Mouse (Mus musculus) midbrain, embryonic 11.5 days (tissue): ENCODE results near the gene Gba2. TPM values are rescaled to one million over a fixed set of nuclear protein-coding genes. Genes with fewer than 3 reads are reported as not detected.

Source experiments
- ATAC-seq: fragments of 200-750 bp; cut with Nextera tagmentation; 2 replicates; pipeline ENCODE4 v1.8.0; 2017; ENCODE audit warnings: moderate TSS enrichment, moderate library complexity; ENCODE audit not compliant: low FRiP score
- DNase-seq: peaks from one replicate; pipeline ENCODE4 v3.0.0; 2015; ENCODE audit warnings: low spot score; ENCODE audit errors: missing footprints
- H3K27ac ChIP-seq: fragments of 300-500 bp; sonication (generic); 2 replicates; pipeline ENCODE4 v1.5.1; 2014; ENCODE audit warnings: low read depth, low read length
- H3K27me3 ChIP-seq: fragments of 300-500 bp; sonication (generic); 2 replicates; pipeline ENCODE4 v1.6.1; 2014; ENCODE audit warnings: mild to moderate bottlenecking, low read length, moderate library complexity, mixed read lengths; ENCODE audit not compliant: control insufficient read depth, insufficient read depth
- H3K36me3 ChIP-seq: fragments of 300-500 bp; sonication (generic); 2 replicates; pipeline ENCODE4 v1.6.1; 2014; ENCODE audit warnings: mild to moderate bottlenecking, low read length, moderate library complexity, mixed read lengths; ENCODE audit not compliant: control insufficient read depth, insufficient read depth
- H3K4me1 ChIP-seq: fragments of 300-500 bp; sonication (generic); 2 replicates; pipeline ENCODE4 v1.6.1; 2014; ENCODE audit warnings: low read length; ENCODE audit not compliant: control insufficient read depth, insufficient read depth
- H3K4me2 ChIP-seq: fragments of 300-500 bp; sonication (generic); 2 replicates; pipeline ENCODE4 v1.6.1; 2014; ENCODE audit warnings: mild to moderate bottlenecking, moderate library complexity
- H3K4me3 ChIP-seq: fragments of 300-500 bp; sonication (generic); 2 replicates; pipeline ENCODE4 v1.5.1; 2014; ENCODE audit warnings: low read depth, low read length
- H3K9ac ChIP-seq: fragments of 300-500 bp; sonication (generic); 2 replicates; pipeline ENCODE4 v1.6.1; 2014; ENCODE audit warnings: low read length
- H3K9me3 ChIP-seq: fragments of 300-500 bp; sonication (generic); 2 replicates; pipeline ENCODE4 v1.6.1; 2016; ENCODE audit warnings: low read length; ENCODE audit not compliant: control insufficient read depth
- WGBS: fragments of 180-500 bp; shearing (Covaris S2); extraction: QIAGEN DNeasy Blood & Tissue Kit; methylation state at CpG from one replicate; pipeline ENCODE4 v1.1.7; 2014; 5-methylcytosine and 5-hydroxymethylcytosine counted together
- polyA plus RNA-seq: library from polyadenylated mRNA; unstranded; fragments of >200 nt; fragmentation: Nextera tagmentation; extraction: Ambion mirVana; gene quantifications from 2 replicates; pipeline ENCODE4 v1.2.1, GENCODE M21; 2014

The Gba2 gene
- polyA plus RNA-seq, 1 experiment from 2014 or later: 26.1 TPM

- H3K4me3 ChIP-seq: no peak overlapping the region
- 93% methylated on average over 12 of the region's 12 CpGs for WGBS
- no peak overlapping the region for H3K27ac ChIP-seq
- H3K4me2 ChIP-seq: no peak overlapping the region
- no peak for DNase-seq
- no peaks in the 10 kb centered on the region for H3K9me3 ChIP-seq
- H3K9ac ChIP-seq: no peak overlapping the region
- H3K36me3 ChIP-seq: peaks cover 53% of the 10 kb centered on the region
- no peak for ATAC-seq
- H3K4me1 ChIP-seq: no peaks in the 10 kb centered on the region
- H3K27me3 ChIP-seq: no peaks in the 10 kb centered on the region
Measured at GRCm38 (mm10) chr4:43549055-43549454, 29.6 kb downstream of the Gba2 start.

GRCm38 (mm10) chr4:43547160-43547559, 31.5 kb downstream of the Gba2 start:
- H3K4me2 ChIP-seq: no peak overlapping the region
- H3K4me1 ChIP-seq: no peaks in the 10 kb centered on the region
- ATAC-seq (no peak), DNase-seq (no peak)
- no peak overlapping the region for H3K27ac ChIP-seq
- WGBS: 89% methylated on average over 8 of the region's 8 CpGs
- H3K36me3 ChIP-seq: peaks cover 45% of the 10 kb centered on the region
- no peak overlapping the region for H3K4me3 ChIP-seq
- H3K9me3 ChIP-seq: no peaks in the 10 kb centered on the region
- H3K27me3 ChIP-seq: no peaks in the 10 kb centered on the region
- no peak overlapping the region for H3K9ac ChIP-seq

GRCm38 (mm10) chr4:43546375-43547047, 32.2 kb downstream of the Gba2 start:
- no peaks in the 10 kb centered on the region for H3K4me1 ChIP-seq
- H3K36me3 ChIP-seq: peaks cover 43% of the 10 kb centered on the region
- H3K4me2 ChIP-seq: no peak overlapping the region
- H3K9me3 ChIP-seq: no peaks in the 10 kb centered on the region
- WGBS: 92% methylated on average over 12 of the region's 12 CpGs
- H3K4me3 ChIP-seq: no peak overlapping the region
- ATAC-seq: no peak
- DNase-seq: no peak
- no peaks in the 10 kb centered on the region for H3K27me3 ChIP-seq
- no peak overlapping the region for H3K27ac ChIP-seq
- no peak overlapping the region for H3K9ac ChIP-seq

DNA sequence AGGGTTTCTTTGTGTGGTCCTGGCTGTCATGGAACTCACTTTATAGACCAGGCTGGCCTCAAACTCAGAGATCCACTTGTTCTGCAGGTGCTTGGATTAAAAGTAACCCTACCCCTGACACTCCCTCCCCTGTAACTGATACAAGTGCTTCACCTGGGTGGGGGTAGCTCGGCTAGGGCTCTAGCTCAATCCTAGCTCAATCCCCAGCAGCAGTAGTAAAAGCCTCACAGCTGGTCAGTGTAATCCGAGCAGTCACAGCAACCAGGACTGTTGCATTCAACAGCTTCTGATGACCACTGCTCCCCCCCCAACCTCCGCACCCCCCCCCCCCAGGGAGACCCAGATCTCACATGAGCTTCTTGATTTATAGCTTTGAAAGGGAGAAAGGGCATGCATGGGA, 36.6 kb downstream of the Gba2 start:
- 73% methylated on average over 3 of the region's 3 CpGs for WGBS
- ATAC-seq: no peak
- Histone ChIP-seq H3K4me3 (no peak overlapping the region), H3K4me2 (no peak overlapping the region), H3K27me3 (no peaks in the 10 kb centered on the region), H3K9me3 (no peaks in the 10 kb centered on the region), H3K36me3 (peaks cover 41% of the 10 kb centered on the region), H3K4me1 (no peaks in the 10 kb centered on the region), H3K27ac (no peak overlapping the region), H3K9ac (no peak overlapping the region)
- no peak for DNase-seq

- Histone ChIP-seq H3K27me3 (no peaks in the 10 kb centered on the region), H3K4me2 (no peak overlapping the region), H3K36me3 (peaks cover 45% of the 10 kb centered on the region), H3K9ac (no peak overlapping the region), H3K27ac (no peak overlapping the region), H3K4me1 (no peaks in the 10 kb centered on the region), H3K4me3 (no peak overlapping the region), H3K9me3 (no peaks in the 10 kb centered on the region)
- DNase-seq (no peak), ATAC-seq (no peak)
- 97% methylated on average over 9 of the region's 9 CpGs for WGBS
Measured at GRCm38 (mm10) chr4:43536031-43536430, 42.6 kb downstream of the Gba2 start.

GRCm38 (mm10) chr4:43535628-43536027, 43.0 kb downstream of the Gba2 start:
- H3K27me3 ChIP-seq: no peaks in the 10 kb centered on the region
- H3K36me3 ChIP-seq: peaks cover 45% of the 10 kb centered on the region
- no peaks in the 10 kb centered on the region for H3K4me1 ChIP-seq
- no peak overlapping the region for H3K9ac ChIP-seq
- 97% methylated on average over 8 of the region's 8 CpGs for WGBS
- no peak for ATAC-seq
- no peak overlapping the region for H3K4me2 ChIP-seq
- H3K4me3 ChIP-seq: no peak overlapping the region
- H3K9me3 ChIP-seq: no peaks in the 10 kb centered on the region
- no peak overlapping the region for H3K27ac ChIP-seq
- DNase-seq: no peak

DNA sequence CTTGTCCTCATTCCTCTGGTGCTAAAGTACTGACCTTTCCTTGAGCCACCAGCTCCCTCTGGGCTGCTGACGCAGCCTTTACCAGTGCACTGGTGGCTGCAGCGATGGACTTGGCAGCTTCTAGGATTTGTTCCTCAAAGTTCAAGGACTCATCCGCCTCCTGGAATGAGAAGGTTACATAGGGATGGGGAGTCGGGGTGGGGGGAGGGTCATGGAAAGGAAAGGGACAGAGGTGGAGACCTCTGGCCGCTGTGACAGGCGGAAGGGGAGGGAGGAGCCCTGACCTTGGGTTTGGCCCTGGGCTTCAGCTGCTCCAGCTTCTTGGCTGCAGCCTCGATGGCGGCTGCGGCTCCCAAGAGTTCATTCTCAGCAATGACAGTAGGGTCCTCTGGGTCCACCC, 45.4 kb downstream of the Gba2 start:
- Histone ChIP-seq H3K27ac (no peak overlapping the region), H3K36me3 (peaks cover 30% of the 10 kb centered on the region), H3K9ac (no peak overlapping the region), H3K27me3 (no peaks in the 10 kb centered on the region), H3K9me3 (no peaks in the 10 kb centered on the region), H3K4me2 (no peak overlapping the region), H3K4me1 (no peaks in the 10 kb centered on the region), H3K4me3 (no peak overlapping the region)
- 95% methylated on average over 9 of the region's 9 CpGs for WGBS
- ATAC-seq: no peak
- DNase-seq: no peak

GRCm38 (mm10) chr4:43530581-43530980, 48.1 kb downstream of the Gba2 start:
- no peak overlapping the region for H3K9ac ChIP-seq
- no peaks in the 10 kb centered on the region for H3K4me1 ChIP-seq
- H3K27ac ChIP-seq: no peak overlapping the region
- peaks cover 2% of the 10 kb centered on the region; the same call in 1 of the 2 replicates for H3K27me3 ChIP-seq
- DNase-seq (peak; percentile 93), ATAC-seq (no peak)
- H3K9me3 ChIP-seq: no peaks in the 10 kb centered on the region
- WGBS: 27% methylated on average over 7 of the region's 7 CpGs
- H3K36me3 ChIP-seq: peaks cover 15% of the 10 kb centered on the region
- H3K4me2 ChIP-seq: no peak overlapping the region
- no peak overlapping the region for H3K4me3 ChIP-seq

DNA sequence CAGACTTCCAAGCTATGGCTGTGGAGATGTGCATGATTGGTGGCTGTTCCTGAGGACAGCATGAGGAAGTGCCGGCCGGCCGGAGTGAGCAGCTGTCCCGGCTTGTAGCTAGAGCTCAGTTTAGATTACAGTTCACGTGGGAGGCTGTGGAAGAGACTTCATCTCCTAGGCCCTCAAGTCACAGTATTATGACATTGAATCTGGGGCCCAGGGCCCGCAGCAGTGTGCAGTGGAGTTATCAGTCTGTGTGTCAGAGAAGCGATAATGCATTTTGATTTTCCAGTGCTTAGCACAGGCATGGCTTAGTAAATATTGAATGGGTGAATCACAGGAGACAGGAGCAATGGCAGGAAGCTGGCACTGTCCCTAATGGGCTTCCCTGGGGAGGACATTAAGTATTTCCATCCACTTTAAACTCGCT, 48.6 kb downstream of the Gba2 start:
- Histone ChIP-seq H3K27me3 (peaks cover 6% of the 10 kb centered on the region; the same call in 1 of the 2 replicates), H3K4me3 (no peak overlapping the region), H3K4me2 (no peak overlapping the region), H3K4me1 (no peaks in the 10 kb centered on the region), H3K36me3 (peaks cover 13% of the 10 kb centered on the region), H3K27ac (no peak overlapping the region), H3K9ac (no peak overlapping the region), H3K9me3 (no peaks in the 10 kb centered on the region)
- ATAC-seq (no peak), DNase-seq (no peak)
- WGBS: 77% methylated on average over 8 of the region's 8 CpGs
